16 mouse cellular contexts compared by ENCODE assay signal in the genomic region with DNA sequence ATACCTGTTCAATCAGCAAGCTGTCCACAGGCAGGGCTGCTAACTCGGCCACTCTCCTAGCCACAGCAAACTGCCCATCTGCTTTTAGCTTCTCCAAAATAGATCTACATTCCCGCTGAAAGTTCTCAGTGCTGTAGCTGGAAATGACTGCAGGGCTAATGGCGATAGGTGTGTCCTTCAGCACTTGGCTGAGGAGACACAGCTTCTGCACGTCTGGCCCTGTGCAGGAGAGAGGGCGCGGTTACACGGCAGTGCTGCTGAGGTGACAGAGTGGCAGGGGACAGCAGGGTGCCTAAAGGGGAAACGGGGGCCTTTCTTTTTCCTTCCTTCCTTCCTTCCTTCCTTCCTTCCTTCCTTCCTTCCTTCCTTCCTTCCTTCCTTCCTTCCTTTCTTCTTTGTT.
"Had no signal": no experiment of that assay in that cellular context is flagged by ENCODE, and none has a peak within 500 bp of the region (broad histone marks: within the 10 kb centered on the region; RNA-seq: fewer than 3 reads in every experiment).

No protein-coding gene starts in this region.

- ATAC-seq: liver, postnatal 0 days had no signal

- DNase-seq: kidney, adult 9 months; kidney, postnatal 36 days; layer of hippocampus, adult 9-11 months; layer of hippocampus, postnatal 36 days; liver, embryonic 13.5 days; liver, postnatal 0 days; lung, postnatal 14 days; midbrain, embryonic 14.5 days; right cerebral cortex, postnatal 14 days; thymus, adult 2 months; thymus, postnatal 25 days had no signal

- H3K9ac ChIP-seq: limb, embryonic 15.5 days; liver, embryonic 13.5 days; liver, postnatal 0 days; lung, embryonic 15.5 days; neural tube, embryonic 12.5 days had no signal

- H3K4me3 ChIP-seq: limb, embryonic 15.5 days; liver, embryonic 13.5 days; lung, embryonic 15.5 days; midbrain, embryonic 10.5 days; neural tube, embryonic 12.5 days had no signal

- H3K9me3 ChIP-seq: limb, embryonic 15.5 days; liver, embryonic 13.5 days; lung, embryonic 15.5 days; midbrain, embryonic 10.5 days; neural tube, embryonic 12.5 days had no signal

- H3K4me1 ChIP-seq: limb, embryonic 15.5 days; liver, embryonic 13.5 days; lung, embryonic 15.5 days; midbrain, embryonic 10.5 days; neural tube, embryonic 12.5 days had no signal

- H3K27ac ChIP-seq: kidney, postnatal 0 days; limb, embryonic 15.5 days; liver, embryonic 13.5 days; lung, embryonic 15.5 days; midbrain, embryonic 10.5 days; neural tube, embryonic 12.5 days had no signal

- H3K27me3 ChIP-seq: limb, embryonic 15.5 days; liver, embryonic 13.5 days; lung, embryonic 15.5 days; neural tube, embryonic 12.5 days had no signal

- H3K4me2 ChIP-seq: limb, embryonic 15.5 days; liver, embryonic 13.5 days; lung, embryonic 15.5 days; neural tube, embryonic 12.5 days had no signal
